Mouse (Mus musculus): ENCODE data around the gene Fam129a. TPM values are rescaled to one million over a fixed set of nuclear protein-coding genes. Genes with fewer than 3 reads are reported as not detected.
"Not testable (repeated sequence)": the region's sequence is repeated elsewhere in the genome, so short reads cannot be mapped to it uniquely, and the experiment has no call there.

Gene Fam129a
- total RNA-seq, 2 experiments from 2014 or later: 1.9 to 2.1 TPM

DNA sequence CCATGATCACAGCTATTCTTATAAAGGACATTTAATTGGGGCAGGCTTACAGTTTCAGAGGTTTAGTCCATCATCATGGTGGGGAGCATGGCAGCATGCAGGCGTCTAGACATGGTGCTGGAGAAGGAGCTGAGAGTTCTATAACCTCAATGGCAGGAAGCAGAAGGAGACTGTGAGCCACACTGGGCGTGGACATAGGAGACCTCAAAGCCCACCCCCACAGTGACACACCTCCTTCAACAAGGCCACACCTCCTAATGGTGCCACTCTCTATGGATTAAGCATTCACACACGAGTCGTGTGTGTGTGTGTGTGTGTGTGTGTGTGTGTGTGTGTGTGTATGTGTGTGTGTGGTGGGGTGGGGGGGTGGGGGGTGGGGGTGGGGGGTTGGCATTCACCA, 11.0 kb downstream of the Fam129a start:
- intact Hi-C loops (cut with DNase I): no loop called here
- DNase-seq (ENCODE audit: low spot score in 2 of 2): no peak

DNA sequence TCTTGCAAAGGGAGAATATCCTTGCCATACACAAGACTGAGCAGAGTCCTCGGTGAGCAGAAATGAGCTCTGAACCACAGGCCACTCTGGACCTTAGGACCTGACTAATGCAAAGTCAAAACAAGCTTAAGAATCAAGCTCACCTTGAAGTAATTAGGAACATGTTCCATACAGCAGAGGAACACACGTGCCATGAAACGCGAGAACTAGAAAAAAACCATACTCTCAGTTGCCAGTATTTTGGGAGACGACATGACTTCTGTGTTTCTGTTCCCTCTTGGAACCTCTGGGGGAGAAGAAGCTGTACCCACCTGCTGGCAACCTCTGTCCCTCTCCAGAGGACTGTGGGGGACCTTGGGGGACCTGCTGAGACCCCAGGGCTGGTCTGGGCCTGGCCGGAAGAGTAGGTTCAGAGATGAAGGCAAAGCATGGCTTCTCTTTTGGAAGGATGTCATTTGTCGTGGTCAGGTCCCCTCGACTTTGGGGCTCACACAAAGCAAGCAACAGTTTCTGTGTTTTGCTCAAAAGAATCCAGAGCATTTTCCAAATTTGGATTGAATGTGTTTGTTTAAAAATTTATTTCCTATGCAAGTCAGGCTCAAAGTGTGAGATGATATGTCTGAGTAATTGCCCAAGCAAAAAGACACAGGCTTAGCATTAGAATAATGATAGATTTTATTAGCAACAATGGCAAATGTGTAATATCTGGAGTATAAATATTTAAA, 12.6 kb downstream of the Fam129a start:
- no peak for DNase-seq (ENCODE audit: low spot score in 2 of 2)
- intact Hi-C loops (cut with DNase I): no loop called here

DNA sequence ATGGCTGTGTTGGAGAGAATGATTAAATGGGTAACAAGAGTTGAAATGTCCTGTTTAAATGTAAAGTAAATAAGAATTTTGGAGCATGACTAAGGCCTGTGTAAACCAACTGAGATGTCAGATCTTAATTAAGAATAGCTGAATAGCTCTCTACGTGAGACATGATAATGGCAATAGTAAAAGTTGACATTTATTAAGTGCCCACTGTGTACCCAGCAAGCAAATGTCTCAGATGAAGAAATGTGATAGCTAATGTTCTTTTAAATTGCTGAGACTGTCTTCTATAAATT, 13.1 kb downstream of the Fam129a start:
- intact Hi-C loops (cut with DNase I): no loop called here

DNA sequence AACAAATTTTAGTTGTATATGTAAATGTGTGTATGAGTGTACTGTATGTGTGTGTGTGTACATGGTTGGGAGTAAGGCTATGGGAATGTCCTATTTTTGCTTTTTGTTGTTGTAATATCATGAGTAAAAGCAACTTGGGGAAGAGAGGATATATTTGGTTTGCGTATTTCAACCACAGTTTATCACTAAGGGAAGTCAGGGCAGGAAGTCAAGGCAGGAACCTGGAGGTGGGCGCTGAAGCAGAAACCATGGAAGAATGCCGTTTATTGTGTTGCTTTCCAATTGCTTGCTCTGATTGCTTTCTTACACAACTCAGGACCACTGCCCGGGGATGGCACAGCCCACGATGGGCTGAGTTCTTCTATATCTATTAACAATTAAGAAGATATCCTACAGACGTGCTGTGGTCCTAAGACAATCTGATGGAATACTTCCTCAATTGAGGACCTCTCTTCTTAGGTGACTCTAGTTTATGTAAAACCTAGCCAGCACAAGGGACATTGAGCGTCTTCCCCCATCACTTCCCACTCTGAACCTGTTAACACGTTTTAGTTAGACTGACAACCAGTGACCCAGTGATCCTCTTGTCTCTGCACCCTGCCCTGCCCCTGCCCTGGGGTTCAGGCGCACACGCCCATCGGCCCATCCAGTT, 13.7 kb downstream of the Fam129a start:
- intact Hi-C loops (cut with DNase I): no loop called here
- DNase-seq (ENCODE audit: low spot score in 2 of 2): no peak

More for the DNA sequence above, 13.1 kb downstream of the Fam129a start:
- DNase-seq (ENCODE audit: low spot score in 2 of 2): no peak

DNA sequence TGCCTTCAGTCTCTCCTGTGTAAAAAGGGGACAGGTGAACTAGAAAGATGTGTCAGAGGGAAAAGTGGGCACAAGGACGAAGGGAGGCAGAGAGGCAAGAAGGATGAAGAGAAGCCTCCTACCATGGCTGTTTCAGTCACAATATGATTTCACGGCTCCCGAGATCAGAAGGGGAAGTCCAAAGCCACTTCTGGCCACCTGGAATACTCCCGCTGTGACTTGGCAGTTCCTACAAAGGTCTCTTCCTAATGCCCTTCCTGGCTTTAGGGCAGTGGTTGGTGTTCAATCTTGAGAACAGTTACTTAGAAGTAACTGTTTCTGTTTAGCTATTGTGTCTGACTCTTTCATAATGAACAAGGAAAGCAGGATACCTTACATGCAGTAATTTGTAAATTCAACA, 14.7 kb downstream of the Fam129a start:
- intact Hi-C loops (cut with DNase I): no loop called here
- no peak for DNase-seq (ENCODE audit: low spot score in 2 of 2)

DNA sequence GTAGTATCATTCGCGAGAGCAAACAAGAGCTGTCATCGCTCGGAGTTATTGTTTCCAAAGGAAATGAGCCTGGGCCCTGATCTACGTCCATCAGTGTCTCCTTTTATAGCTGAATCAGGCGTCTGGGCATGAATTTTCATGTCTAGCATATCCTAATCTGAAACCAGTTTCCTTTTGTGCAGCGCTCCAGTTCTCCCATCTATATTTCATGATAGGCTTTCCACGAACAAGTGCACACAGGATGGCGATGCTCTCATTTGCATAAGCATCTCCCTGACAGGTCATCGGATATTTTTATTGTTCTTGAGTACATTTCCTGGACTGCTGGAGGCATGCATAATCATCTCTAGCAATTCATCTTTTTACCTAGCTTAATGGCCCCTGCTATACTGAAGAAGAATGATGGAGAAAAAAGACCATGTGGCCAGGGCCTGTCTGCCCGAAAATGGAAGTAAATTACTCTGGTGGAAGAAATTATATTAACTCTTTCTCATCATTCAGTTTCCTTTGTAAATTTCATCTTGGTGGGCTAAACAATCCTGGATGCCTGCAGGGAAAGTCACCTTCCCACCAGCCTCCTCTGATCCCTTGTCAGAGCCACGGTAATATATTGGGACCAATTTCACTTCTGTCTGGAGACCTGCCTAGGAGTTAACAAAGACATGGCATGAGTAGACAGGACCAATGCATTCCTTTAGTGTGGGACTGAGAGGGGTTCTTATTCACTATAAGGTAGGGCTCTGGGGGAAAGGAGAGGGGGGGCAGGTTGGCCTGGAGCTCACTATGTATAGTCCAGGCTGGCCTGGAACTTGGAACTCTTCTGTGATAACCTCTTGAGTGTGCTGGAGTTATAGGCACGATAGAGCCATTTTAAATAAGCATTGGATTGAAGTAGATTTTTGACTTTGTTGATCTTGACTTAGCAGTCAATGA, 21.4 kb downstream of the Fam129a start:
- intact Hi-C loops (cut with DNase I): no loop called here
- DNase-seq (ENCODE audit: low spot score in 2 of 2): no peak

DNA sequence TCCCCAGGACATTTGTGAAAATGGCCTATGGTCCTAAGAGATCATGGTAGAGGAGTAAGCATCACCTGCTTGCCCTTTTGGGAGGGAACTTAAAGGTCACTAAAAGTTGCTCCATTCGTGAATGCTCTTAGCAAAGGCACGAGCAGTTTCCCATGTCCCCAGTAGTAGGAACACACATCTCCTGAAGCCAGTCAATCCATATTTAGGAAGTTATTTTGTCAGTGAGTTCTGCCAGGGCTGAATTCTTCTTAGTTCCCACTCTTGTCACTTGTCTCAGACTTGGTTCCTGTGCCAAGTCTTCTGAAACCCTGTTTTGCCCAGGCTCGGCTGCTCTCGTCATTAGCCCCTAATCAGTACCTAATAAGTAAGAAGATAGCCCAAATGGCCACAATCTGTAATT, 23.9 kb downstream of the Fam129a start:
- DNase-seq (ENCODE audit: low spot score in 2 of 2): no peak
- intact Hi-C loops (cut with DNase I): no loop called here

DNA sequence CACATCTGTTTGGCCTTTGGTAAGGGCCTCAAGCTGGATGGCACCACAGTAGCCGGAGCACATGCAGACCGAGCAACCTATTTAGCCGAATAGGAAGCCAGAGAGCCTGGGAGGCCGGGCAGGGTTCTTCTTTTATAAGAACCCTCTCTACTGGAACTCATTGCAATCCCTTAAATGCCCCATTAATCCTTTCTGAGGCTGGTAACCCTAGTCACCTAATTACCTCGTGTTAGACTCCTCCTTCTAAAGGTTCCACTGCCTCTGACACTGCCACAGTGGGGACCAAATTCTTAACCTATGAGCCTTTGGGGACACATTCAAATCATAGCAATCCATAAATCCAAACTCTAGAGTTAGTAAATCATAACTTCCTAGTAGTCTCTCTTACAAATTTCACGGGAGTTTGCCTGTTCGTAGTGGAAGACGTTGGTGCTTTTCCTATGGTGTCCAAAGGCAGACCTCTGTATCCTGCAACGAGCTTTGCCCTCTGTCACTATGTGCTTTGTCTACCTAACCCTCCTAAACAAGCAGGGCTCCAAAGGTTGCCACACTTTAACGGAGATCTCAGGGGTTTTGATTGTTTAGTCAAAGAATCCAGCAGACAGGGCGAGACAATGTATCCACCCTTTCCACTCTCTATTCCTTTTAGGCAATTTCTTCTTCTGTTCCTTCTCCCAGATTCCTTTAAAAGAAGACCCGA, 24.8 kb downstream of the Fam129a start:
- intact Hi-C loops (cut with DNase I): no loop called here
- DNase-seq (ENCODE audit: low spot score in 2 of 2): no peak

DNA sequence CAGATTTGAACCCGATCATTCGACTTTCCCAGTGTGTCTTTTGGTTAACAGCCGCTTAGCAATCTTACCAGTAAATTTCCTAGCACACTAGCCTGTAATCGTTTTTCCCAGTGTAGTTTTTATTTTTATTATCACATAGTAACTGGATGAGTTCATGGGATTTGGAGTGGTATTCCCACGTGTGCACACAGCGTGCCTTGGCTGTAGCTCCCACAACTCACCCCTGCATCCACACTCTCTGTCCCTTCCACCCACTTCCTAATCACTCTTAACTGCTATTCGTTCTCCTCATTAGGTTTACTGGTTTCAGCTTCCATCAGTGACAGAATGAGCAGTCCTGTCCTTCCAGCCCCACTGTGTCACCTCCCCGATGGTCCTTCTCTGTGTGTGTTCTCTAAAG, 25.6 kb downstream of the Fam129a start:
- intact Hi-C loops (cut with DNase I): no loop called here
- no peak for DNase-seq (ENCODE audit: low spot score in 2 of 2)

DNA sequence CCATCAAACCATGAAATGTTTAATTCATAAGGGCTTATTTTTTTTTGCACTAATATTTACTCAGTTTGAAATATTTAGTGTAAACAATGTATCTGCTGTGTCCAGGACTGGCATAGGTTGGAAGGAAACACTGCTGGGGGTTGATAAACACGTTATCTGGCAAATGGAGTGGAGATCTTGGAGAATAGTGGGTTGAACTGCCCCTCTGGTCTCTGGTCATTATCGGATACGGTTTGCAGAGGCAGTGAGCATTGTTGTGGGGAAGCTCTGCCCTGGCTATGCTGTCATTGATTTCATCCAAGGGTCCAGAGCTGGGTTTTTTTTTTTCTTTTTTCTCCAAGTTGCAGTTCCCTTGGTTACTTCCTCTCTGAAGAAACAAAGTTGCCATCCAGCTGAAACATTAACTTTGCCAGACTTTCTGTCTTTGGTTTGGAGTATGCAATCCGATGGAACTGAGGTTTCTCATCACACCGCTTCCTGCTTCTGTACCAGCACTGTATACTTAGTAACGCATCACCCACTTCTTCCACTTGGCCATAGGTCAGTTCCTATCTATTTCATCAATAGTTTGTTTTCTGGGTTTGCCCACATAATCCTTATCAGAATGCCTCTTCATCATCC, 26.8 kb downstream of the Fam129a start:
- intact Hi-C loops (cut with DNase I): no loop called here
- no peak for DNase-seq (ENCODE audit: low spot score in 2 of 2)

DNA sequence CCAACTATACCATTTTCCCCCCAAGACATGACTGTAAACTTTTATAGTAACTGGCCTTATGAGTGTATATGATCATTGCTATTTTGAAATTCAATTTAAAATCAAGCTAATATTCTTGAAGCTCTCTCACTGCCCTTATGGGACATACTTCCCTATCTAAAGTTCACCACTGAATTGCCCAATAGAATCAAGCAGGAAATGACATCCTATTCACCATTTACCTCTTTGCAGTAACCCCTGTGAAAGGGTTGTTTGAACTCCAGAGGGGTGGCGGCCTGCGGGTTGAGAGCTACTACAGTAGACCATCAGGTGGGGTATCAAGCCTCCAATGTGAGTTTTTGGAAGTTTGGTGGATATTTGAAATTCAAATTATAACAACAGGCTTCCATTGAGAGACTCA, 27.9 kb downstream of the Fam129a start:
- intact Hi-C loops (cut with DNase I): no loop called here
- DNase-seq (ENCODE audit: low spot score in 2 of 2): no peak

DNA sequence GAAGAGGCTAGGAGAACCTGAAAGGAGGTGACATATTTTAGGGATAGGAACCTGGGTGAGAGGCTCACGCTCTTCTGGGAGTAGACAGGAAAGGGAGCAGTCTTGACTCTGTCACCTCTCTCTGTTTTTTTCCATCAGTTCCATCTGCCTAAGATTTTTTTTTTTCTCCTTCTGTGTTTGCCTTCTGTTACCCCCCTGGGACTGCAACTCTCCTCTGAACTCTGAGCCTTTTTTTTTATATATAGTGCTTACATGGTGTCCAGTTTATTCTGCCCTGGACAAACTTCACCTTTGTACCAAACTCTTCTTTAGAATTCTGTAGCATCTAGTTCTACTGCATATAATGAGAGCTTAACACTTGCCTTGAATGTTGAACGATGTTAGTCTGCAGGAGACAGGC, 33.3 kb downstream of the Fam129a start:
- intact Hi-C loops (cut with DNase I): no loop called here
- DNase-seq (ENCODE audit: low spot score in 2 of 2): no peak

DNA sequence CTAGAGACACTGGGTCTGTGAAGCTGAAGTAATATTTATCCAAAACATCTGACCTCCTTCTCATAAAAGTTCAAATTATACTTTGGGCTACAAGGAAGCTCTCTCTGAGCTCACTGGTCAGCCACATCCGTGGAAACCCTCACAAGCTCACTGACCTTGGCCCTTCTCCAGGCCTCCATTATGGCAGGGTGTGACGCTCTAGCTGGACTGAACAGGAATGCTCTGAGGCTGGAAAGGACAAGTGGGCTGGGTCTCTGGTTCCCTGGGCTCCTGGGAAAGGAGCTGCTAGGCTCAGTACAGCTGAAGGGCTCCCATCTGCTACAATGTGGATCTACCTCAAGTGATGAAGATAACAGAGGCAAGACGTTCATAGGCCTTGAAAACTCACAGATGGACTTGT, 37.0 kb downstream of the Fam129a start:
- intact Hi-C loops (cut with DNase I); DNase-seq (ENCODE audit: low spot score in 2 of 2): not testable (repeated sequence)

DNA sequence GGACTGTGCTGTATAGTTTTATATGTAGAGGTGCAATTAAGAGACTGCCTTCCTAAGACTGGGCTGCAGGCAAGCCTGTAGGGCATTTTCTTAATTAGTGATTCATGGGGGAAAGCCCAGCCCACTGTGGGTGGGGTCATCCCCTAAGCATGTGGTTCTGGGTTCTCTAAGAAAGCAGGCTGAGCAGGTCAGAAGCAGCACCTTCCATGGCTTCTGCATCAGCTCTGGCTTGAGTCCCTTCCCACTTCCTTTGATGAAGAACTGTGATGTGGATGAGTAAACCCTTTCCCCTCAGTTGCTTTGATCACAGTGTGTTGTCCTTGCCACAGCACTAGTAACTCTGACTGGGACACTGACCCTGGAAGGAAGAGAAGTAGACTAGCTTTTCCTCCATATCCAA, 39.6 kb downstream of the Fam129a start:
- intact Hi-C loops (cut with DNase I): no loop called here
- DNase-seq (ENCODE audit: low spot score in 2 of 2): no peak

DNA sequence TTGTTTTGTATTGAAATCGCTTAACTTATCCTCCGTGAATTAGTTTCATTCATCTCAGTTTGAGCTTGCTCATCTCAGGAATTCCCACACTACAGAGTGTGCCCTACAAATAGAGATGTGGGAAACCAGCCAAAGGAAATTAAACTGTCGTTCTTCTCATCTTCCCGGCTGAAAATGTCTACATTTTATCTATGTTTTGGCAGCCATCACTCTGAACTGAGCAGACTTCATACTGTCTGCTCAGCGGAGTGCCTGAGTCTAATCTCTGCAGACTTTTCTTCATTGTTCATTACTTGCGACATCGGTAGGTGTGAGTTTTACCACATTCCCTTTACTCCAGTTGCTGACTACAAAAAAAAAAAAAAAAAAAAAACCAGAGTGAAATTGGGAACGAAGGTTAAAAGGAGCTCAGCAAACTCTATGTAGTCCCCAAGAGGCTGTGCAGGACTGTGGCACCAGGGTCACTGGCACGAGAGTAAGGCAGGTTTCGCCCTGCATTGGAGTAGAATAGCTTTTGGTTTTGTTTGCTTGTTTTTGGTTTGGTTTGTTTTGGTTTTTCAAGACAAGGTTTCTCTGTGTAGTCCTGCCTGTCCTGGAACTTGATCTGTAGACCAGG, 43.4 kb downstream of the Fam129a start:
- intact Hi-C loops (cut with DNase I): no loop called here
- no peak for DNase-seq (ENCODE audit: low spot score in 2 of 2)

DNA sequence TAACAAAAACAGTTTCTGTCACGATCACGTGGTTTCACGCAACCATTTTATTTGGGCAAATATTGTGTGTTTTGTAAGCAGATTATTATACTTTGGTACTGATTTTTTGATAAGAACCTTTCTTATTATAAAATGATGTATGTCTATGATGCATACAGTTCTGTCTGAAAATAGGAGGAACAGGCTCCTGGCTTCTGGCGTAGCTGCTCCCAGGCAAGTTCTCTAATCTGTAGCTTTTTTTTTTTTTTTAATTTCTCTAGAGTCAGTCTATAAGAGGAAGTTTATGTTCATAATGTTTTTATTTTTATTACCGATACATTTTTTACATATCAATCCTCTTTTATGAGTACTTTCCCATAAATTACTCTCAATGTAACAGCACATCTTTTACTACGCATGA, 44.6 kb downstream of the Fam129a start:
- no peak for DNase-seq (ENCODE audit: low spot score in 2 of 2)
- intact Hi-C loops (cut with DNase I): no loop called here

DNA sequence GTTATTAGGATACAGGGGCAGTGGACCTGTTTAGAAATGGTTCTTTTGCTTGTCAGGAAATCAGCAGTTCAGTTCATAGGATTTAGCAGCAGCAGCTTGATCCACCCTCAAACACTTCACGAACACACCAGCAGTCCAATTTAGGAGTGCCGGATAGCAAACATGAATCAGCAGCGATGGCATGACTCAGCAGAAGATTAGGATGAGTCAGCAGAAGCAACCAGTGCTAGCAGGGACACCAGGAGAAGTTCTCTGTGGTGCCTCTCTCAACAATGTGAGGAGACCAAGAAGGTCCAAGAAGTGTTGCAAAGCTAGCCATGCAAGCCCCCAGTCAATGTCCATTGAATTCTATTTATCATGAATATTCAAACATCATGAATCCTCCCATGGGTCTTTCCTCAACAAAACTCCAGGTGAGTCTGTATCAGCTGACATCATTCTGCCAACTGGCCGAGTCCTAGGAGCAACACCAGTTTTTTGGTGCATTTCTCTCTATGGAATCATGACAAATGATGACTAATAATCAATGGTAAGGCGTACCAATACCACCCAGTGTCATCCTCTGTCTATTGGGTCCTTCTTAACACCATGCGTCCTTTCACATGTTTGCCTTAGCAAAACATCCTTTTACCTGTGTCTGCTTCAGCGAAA, 45.7 kb downstream of the Fam129a start:
- peak; percentile 16 to 81 for DNase-seq (ENCODE audit: low spot score in 2 of 2)
- intact Hi-C loops (cut with DNase I): no loop called here

DNA sequence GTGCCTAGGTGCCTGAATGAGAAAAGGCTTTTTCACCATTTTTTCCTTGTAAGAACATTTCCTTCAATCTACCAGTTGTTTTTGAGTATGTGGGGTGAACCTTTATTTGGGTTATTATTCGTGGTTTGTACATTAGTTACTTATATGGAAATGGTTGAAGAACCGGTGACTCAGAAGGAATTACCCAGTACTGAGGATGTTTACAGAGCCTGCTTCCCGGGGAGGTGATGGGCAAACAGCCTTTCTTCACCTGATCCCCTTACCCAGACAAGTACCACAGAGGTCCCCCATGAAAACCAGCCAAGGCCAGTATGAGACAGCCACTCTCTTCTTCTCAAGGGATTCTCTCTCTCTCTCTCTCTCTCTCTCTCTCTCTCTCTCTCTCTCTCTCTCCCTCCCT, 47.3 kb downstream of the Fam129a start:
- intact Hi-C loops (cut with DNase I): no loop called here
- DNase-seq (ENCODE audit: low spot score in 2 of 2): no peak

DNA sequence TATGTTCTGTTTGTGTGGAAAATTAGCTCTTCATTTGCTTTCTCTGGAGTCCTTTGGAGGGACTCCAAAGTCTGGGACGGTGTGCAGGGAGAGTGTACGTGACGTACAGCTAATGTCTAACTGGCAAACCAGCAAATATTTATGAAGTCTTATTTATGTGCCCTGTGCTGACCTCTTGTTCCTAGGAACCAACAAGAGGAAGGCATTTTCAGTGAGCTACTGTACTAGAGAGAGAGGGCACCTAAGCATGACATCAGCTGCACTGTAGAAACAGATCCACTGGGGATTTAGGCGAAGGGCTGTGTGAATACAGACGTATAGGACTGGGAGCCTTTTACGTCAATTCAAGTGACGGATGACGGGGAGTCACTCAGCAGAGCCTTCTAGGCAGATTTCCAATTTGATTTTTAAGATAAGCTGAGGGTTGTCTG, 48.3 kb downstream of the Fam129a start:
- DNase-seq (ENCODE audit: low spot score in 2 of 2): no peak
- intact Hi-C loops (cut with DNase I): no loop called here

Measured in left cerebral cortex, postnatal 25 days (tissue).